Mouse (Mus musculus): ENCODE data around the gene Lima1. TPM values are rescaled to one million over a fixed set of nuclear protein-coding genes. Genes with fewer than 3 reads are reported as not detected.

The Lima1 gene
- polyA plus RNA-seq, 1 experiment from 2014 or later: 41.1 TPM

DNA sequence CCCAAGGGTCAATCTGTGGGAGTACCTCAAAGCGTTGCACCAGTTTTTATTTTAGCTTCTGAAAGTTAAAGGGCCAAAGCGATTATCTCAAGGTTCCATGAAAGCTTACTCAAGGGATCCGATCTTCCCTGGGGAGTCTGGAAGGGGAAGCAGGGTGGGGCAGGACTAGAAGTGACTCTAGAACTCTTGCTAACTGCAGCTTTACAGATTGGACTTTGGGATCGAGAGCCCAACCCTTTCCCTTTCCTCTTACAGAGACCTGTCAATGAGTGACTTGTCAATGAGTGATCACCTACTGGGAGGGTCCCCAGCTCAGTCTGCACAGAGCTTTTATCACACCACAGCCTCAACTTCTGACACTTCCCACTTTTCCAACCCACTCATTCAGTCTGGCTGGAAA is 7.6 kb downstream of the Lima1 start:
- H3K27me3 ChIP-seq (ENCODE audit: insufficient read depth, low read length): no peaks in the 10 kb centered on the region
- no peak overlapping the region for H3K9ac ChIP-seq
- ATAC-seq (ENCODE audit: insufficient read depth) (no peak), DNase-seq (no peak)
- TF ChIP-seq CTCF (IDR thresholded peaks at IDR 0.05; ENCODE audit: low read depth): no peak
- H3K9me3 ChIP-seq (ENCODE audit: low read depth, low read length): no peaks in the 10 kb centered on the region
- WGBS: 43% methylated on average over 4 of the region's 4 CpGs
- H3K36me3 ChIP-seq (ENCODE audit: insufficient read depth): no peaks in the 10 kb centered on the region
- H3K27ac ChIP-seq (ENCODE audit: low read depth): no peak overlapping the region
- H3K4me1 ChIP-seq (ENCODE audit: insufficient read depth): peaks cover 7% of the 10 kb centered on the region
- H3K4me2 ChIP-seq: no peak overlapping the region
- no peak overlapping the region for H3K4me3 ChIP-seq (ENCODE audit: low read depth, low read length)

DNA sequence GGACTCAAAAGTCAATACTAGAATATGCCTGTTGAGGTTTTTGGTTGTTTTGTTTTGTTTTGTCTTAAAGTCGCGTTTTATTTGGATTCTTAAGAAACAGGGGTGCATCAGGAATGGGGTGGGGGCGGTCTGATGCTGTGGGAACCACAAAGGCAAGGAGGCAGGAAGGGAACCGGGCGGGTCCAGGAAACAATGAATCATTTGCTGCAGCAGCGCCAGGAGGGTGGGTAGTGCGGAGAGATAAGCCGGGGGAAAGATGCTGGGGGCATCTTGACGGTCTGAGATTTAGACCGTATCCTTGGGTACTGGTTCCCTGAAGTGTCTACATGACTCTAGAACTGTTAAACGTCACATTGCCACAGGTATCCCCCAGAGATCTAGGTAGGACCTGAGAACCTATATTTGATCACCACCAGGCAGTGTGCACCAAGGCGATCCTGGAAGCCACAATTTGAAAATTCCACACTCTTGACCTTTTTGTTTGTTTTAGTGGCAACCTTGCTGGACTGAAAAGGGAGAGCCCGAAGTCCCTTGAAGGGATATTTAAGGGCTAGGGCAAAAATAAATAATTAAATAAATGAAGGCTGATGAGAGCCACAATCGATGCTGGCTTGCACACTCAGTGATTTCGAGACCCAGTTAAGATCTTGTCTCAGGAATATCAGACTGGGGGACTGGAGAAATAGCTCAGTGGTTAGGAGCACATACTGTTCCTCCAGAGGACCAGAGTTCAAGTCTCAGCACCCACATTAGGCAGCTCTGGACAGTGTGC is 8.6 kb downstream of the Lima1 start:
- ATAC-seq (ENCODE audit: insufficient read depth): no peak
- 26% methylated on average over 15 of the region's 15 CpGs for WGBS

DNA sequence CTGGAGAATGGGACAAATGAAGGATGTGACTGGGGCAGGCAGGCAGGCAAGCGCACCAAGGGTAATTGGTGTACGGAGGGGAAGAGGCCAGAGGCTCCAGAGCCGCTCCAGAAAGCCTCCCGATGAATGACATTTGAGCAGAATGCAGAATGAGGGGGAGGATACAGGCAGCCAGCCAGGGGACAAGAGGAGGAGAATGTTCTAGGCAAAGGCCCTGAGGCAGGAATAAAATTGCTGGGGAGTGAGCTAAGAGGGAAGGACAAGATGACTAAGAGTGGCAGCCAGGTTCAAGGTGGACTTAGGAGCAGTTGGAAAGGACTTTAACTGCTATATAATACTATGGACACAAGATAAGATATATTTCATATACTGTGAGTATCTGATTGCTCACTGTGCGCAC is 9.3 kb downstream of the Lima1 start:
- WGBS: 31% methylated on average over 5 of the region's 5 CpGs
- H3K9ac ChIP-seq: no peak overlapping the region
- ATAC-seq (ENCODE audit: insufficient read depth): peak; percentile 17; the same call in 1 of the 2 replicates

More for the DNA sequence above, 8.6 kb downstream of the Lima1 start:
- H3K9ac ChIP-seq: no peak overlapping the region
- peaks cover 7% of the 10 kb centered on the region for H3K4me1 ChIP-seq (ENCODE audit: insufficient read depth)
- peak overlapping the region; percentile 28; the same call in 1 of the 2 replicates for H3K4me2 ChIP-seq
- TF ChIP-seq CTCF (IDR thresholded peaks at IDR 0.05; ENCODE audit: low read depth): no peak
- peak; percentile 36 for DNase-seq
- no peaks in the 10 kb centered on the region for H3K27me3 ChIP-seq (ENCODE audit: insufficient read depth, low read length)
- H3K27ac ChIP-seq (ENCODE audit: low read depth): no peak overlapping the region
- H3K9me3 ChIP-seq (ENCODE audit: low read depth, low read length): no peaks in the 10 kb centered on the region
- no peak overlapping the region for H3K4me3 ChIP-seq (ENCODE audit: low read depth, low read length)
- H3K36me3 ChIP-seq (ENCODE audit: insufficient read depth): no peaks in the 10 kb centered on the region

DNA sequence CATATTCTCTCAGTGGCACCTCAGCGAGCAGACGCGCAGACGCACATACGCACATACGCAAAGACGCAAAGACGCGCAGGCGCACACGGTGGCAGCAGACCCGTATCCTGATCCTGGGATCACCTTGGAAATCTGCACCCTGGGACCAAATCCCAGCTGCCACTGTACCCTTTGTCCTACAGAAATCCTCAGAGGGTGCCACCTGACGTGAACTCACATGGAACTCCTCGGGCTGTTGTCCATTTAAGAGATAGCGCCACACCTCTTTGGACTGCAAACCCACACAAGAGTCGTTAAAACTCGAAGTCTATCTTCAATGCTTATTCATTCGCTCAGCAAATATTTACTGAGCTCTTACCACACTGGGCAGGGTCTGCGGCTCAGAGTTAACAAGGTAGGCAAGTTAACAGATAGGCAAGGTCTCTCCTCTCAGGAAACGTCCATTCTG is 9.7 kb downstream of the Lima1 start:
- Histone ChIP-seq H3K4me3 (ENCODE audit: low read depth, low read length) (no peak overlapping the region), H3K4me2 (no peak overlapping the region; the same call in 1 of the 2 replicates), H3K4me1 (ENCODE audit: insufficient read depth) (peaks cover 7% of the 10 kb centered on the region), H3K9me3 (ENCODE audit: low read depth, low read length) (no peaks in the 10 kb centered on the region), H3K27me3 (ENCODE audit: insufficient read depth, low read length) (no peaks in the 10 kb centered on the region), H3K36me3 (ENCODE audit: insufficient read depth) (no peaks in the 10 kb centered on the region), H3K27ac (ENCODE audit: low read depth) (peak overlapping the region; percentile 9; the same call in 1 of the 2 replicates), H3K9ac (no peak overlapping the region)
- no peak for TF ChIP-seq CTCF (IDR thresholded peaks at IDR 0.05; ENCODE audit: low read depth)
- ATAC-seq (ENCODE audit: insufficient read depth) (no peak), DNase-seq (no peak)
- WGBS: 73% methylated on average over 20 of the region's 20 CpGs

More for the DNA sequence above, 9.3 kb downstream of the Lima1 start:
- H3K27me3 ChIP-seq (ENCODE audit: insufficient read depth, low read length): no peaks in the 10 kb centered on the region
- TF ChIP-seq CTCF (IDR thresholded peaks at IDR 0.05; ENCODE audit: low read depth): no peak
- H3K4me3 ChIP-seq (ENCODE audit: low read depth, low read length): no peak overlapping the region
- peak overlapping the region; percentile 9; the same call in 1 of the 2 replicates for H3K27ac ChIP-seq (ENCODE audit: low read depth)
- peak; percentile 53 for DNase-seq
- H3K4me2 ChIP-seq: peak overlapping the region; percentile 28; the same call in 1 of the 2 replicates
- H3K36me3 ChIP-seq (ENCODE audit: insufficient read depth): no peaks in the 10 kb centered on the region
- H3K4me1 ChIP-seq (ENCODE audit: insufficient read depth): peaks cover 7% of the 10 kb centered on the region
- no peaks in the 10 kb centered on the region for H3K9me3 ChIP-seq (ENCODE audit: low read depth, low read length)

DNA sequence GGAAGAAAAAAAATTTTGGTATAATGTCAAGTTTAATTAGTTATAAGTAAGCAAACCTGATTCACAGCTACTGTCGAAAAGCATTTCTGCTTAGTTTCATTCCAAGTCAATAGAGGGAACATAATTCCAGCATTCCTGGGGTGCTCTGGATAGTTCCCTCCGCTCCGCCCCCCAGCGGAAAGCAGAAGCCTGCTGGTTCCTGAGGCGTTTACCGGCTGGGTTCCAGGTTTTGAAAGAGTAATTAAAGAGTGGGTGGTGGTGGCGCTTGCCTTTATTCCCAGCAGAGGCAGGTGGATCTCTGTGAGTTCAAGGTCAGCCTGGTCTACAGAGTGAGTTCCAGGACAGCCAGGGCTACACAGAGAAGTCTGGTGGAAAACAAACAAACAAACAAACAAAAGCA is 10.2 kb downstream of the Lima1 start:
- 76% methylated on average over 7 of the region's 7 CpGs for WGBS

DNA sequence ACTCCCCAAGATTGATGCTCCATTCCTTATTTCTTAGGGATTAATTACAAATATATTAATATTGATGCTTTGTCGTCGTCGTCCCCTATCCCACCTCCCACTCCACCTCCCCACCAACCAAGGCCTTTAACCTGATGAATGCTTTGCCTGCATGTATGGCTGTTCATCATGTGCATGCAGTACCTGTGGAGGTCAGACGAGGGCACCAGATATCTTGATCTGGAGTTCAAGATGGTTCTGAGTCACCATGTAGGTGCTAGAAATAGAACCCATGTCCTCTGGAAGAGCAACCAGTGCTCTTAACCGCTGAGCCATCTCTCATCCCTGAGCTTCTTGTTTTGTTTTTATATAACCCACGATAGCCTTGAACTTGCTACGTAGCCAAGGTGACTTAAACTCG is 11.5 kb downstream of the Lima1 start:
- DNase-seq: no peak
- H3K4me3 ChIP-seq (ENCODE audit: low read depth, low read length): no peak overlapping the region
- TF ChIP-seq CTCF (IDR thresholded peaks at IDR 0.05; ENCODE audit: low read depth): peak; percentile 30; the same call in 1 of the 2 replicates
- no peak overlapping the region for H3K4me2 ChIP-seq
- no peak overlapping the region for H3K9ac ChIP-seq
- no peaks in the 10 kb centered on the region for H3K9me3 ChIP-seq (ENCODE audit: low read depth, low read length)
- WGBS: 92% methylated on average over 8 of the region's 8 CpGs
- no peak overlapping the region for H3K27ac ChIP-seq (ENCODE audit: low read depth)
- peaks cover 7% of the 10 kb centered on the region for H3K4me1 ChIP-seq (ENCODE audit: insufficient read depth)
- no peak for ATAC-seq (ENCODE audit: insufficient read depth)
- no peaks in the 10 kb centered on the region for H3K27me3 ChIP-seq (ENCODE audit: insufficient read depth, low read length)
- no peaks in the 10 kb centered on the region for H3K36me3 ChIP-seq (ENCODE audit: insufficient read depth)

More for the DNA sequence above, 10.2 kb downstream of the Lima1 start:
- Histone ChIP-seq H3K27ac (ENCODE audit: low read depth) (no peak overlapping the region), H3K4me2 (no peak overlapping the region), H3K36me3 (ENCODE audit: insufficient read depth) (no peaks in the 10 kb centered on the region), H3K9ac (no peak overlapping the region), H3K9me3 (ENCODE audit: low read depth, low read length) (no peaks in the 10 kb centered on the region), H3K4me3 (ENCODE audit: low read depth, low read length) (no peak overlapping the region), H3K27me3 (ENCODE audit: insufficient read depth, low read length) (no peaks in the 10 kb centered on the region), H3K4me1 (ENCODE audit: insufficient read depth) (peaks cover 7% of the 10 kb centered on the region)
- no peak for TF ChIP-seq CTCF (IDR thresholded peaks at IDR 0.05; ENCODE audit: low read depth)
- no peak for ATAC-seq (ENCODE audit: insufficient read depth)
- no peak for DNase-seq

DNA sequence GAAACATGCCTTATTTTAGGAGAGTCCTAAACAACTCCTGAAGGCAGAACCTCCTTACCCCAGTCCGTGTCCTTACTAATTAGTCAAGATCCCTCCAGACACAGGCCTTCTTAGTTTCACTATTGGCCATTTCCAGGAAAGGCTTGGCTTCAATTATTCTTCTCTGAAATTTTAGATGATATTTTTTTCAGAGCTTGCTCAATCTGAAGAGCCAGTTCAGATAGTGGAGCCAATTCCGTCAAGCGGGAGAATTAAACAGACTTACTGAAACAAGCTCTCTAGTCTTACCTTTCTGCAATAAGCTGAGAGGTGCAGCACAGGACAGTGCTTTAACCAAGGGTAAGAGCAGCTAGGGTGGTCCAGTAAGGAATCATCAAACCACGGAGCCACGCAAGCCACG is 11.9 kb downstream of the Lima1 start:
- Histone ChIP-seq H3K4me1 (ENCODE audit: insufficient read depth) (peaks cover 7% of the 10 kb centered on the region), H3K9ac (no peak overlapping the region), H3K36me3 (ENCODE audit: insufficient read depth) (no peaks in the 10 kb centered on the region), H3K4me2 (no peak overlapping the region), H3K9me3 (ENCODE audit: low read depth, low read length) (no peaks in the 10 kb centered on the region), H3K27me3 (ENCODE audit: insufficient read depth, low read length) (no peaks in the 10 kb centered on the region), H3K4me3 (ENCODE audit: low read depth, low read length) (no peak overlapping the region), H3K27ac (ENCODE audit: low read depth) (no peak overlapping the region)
- no peak for TF ChIP-seq CTCF (IDR thresholded peaks at IDR 0.05; ENCODE audit: low read depth)
- DNase-seq (no peak), ATAC-seq (ENCODE audit: insufficient read depth) (no peak)
- 96% methylated on average over 6 of the region's 6 CpGs for WGBS
